Mouse (Mus musculus) stomach, embryonic 15.5 days (tissue): Measurements from ENCODE around the gene Kif28. TPM values are rescaled to one million over a fixed set of nuclear protein-coding genes. Genes with fewer than 3 reads are reported as not detected.

ENCODE experiments used
- ATAC-seq: fragments of 200-750 bp; cut with Nextera tagmentation; 2 replicates; pipeline ENCODE4 v1.8.0; 2017; ENCODE audit warnings: low read depth, moderate number of reproducible peaks, moderate TSS enrichment; ENCODE audit not compliant: insufficient read depth, low FRiP score
- H3K27ac ChIP-seq: fragments of 300-500 bp; sonication (generic); 2 replicates; pipeline ENCODE4 v1.5.1; 2015; ENCODE audit warnings: mild to moderate bottlenecking, inconsistent platforms
- H3K27me3 ChIP-seq: fragments of 300-500 bp; sonication (generic); replicated peaks from 2 replicates; pipeline ENCODE4 v1.6.1; 2015; ENCODE audit warnings: inconsistent platforms
- H3K36me3 ChIP-seq: fragments of 300-500 bp; sonication (generic); 2 replicates; pipeline ENCODE4 v1.6.1; 2015; ENCODE audit warnings: inconsistent platforms
- H3K4me1 ChIP-seq: fragments of 300-500 bp; sonication (generic); 2 replicates; pipeline ENCODE4 v1.6.1; 2015; ENCODE audit warnings: inconsistent platforms
- H3K4me2 ChIP-seq: fragments of 300-500 bp; sonication (generic); 2 replicates; pipeline ENCODE4 v1.6.1; 2015; ENCODE audit warnings: mild to moderate bottlenecking, inconsistent platforms
- H3K4me3 ChIP-seq: fragments of 300-500 bp; sonication (generic); replicated peaks from 2 replicates; pipeline ENCODE4 v1.5.1; 2015; ENCODE audit warnings: inconsistent platforms
- H3K9ac ChIP-seq: fragments of 300-500 bp; sonication (generic); 2 replicates; pipeline ENCODE4 v1.6.1; 2015; ENCODE audit warnings: inconsistent platforms
- H3K9me3 ChIP-seq: fragments of 300-500 bp; sonication (generic); 2 replicates; pipeline ENCODE4 v1.6.1; 2016; ENCODE audit warnings: inconsistent platforms
- WGBS: fragments of 180-500 bp; shearing (Covaris S2); methylation state at CpG from one replicate; pipeline ENCODE4 v1.1.7; 2015; 5-methylcytosine and 5-hydroxymethylcytosine counted together
- polyA plus RNA-seq: library from polyadenylated mRNA; unstranded; fragments of >200 nt; fragmentation: Nextera tagmentation; extraction: Ambion mirVana; gene quantifications from 2 replicates; pipeline ENCODE4 v1.2.1, GENCODE M21; 2015

The Kif28 gene
- polyA plus RNA-seq, result 0.05 TPM in 1 of 2 replicates, not detected in the other

DNA sequence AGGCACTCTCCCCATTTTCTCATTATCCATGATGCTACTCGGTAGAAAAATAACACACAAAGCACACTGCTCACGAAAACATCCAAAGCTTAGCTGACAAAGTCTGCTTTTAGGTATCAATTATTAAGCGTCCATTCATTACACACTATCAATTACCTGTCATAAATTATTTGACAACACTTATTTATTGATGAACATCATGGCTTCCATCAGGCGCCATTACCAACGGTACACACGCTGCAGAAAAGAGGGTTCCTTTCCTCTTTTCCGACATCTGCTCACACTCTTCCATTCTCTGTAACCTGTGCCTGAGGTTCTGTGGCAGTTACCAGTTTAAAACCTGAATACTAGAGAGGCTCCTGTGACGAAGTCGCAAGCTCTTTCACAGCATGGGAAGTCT is at the start of gene Kif28:
Kif28 (minus strand) TSS at position 101 of the 400 bp plus-strand sequence.
- 92% methylated on average over 9 of the region's 9 CpGs for WGBS
- H3K4me1 ChIP-seq, result no peaks in the 10 kb centered on the region
- no peaks in the 10 kb centered on the region for H3K9me3 ChIP-seq
- H3K27ac ChIP-seq, result no peak within 1 kb of the TSS
- no peak within 1 kb of the TSS for H3K9ac ChIP-seq
- H3K27me3 ChIP-seq, result no peaks in the 10 kb centered on the region
- H3K36me3 ChIP-seq, result peaks cover 17% of the 10 kb centered on the region
- no peak within 1 kb of the TSS for H3K4me3 ChIP-seq
- H3K4me2 ChIP-seq, result no peak within 1 kb of the TSS
- no peak for ATAC-seq

DNA sequence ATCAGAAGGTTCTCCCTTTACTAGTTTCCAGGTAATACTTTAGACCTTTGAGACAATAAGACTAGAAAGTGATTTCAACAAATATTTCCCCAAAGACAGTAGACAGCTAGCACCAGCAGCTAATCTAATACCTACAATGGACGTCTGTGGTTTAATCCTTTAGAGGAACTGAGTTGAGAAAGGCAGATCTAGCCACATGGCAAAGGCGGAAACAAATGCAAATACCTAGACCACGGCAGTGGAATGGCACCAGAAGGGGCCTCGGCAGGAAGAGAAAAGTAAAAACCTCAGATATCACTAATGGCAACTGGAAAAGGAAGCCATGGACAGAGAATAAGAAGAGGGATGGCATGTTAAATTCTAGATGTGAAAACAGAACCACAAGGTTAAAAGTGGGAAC is 42.2 kb upstream of the Kif28 start:
- Histone ChIP-seq H3K9ac (no peak overlapping the region), H3K4me1 (no peaks in the 10 kb centered on the region), H3K4me2 (no peak overlapping the region), H3K9me3 (no peaks in the 10 kb centered on the region), H3K27me3 (no peaks in the 10 kb centered on the region), H3K27ac (no peak overlapping the region), H3K36me3 (peaks cover 30% of the 10 kb centered on the region), H3K4me3 (no peak overlapping the region)
- WGBS, result 68% methylated on average over 4 of the region's 4 CpGs
- ATAC-seq, result no peak

DNA sequence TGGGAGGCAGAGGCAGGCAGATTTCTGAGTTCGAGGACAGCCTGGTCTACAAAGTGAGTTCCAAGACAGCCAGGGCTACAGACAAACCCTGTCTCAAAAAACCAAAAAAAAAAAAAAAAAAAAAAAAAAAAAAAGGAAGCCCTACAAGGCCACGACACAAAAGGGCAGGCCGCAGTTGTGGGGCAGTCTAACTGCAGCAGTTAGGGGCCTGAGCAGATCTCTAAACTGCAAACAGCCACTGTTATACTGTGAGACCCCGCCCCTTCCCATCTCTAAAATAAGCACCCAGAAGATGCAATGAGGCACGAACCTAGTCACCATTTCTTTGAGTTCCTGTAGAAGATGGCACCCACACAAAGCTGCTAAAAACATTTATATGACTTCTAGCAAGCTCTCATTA is 40.4 kb upstream of the Kif28 start:
- H3K9ac ChIP-seq, result no peak overlapping the region
- no peak overlapping the region for H3K27ac ChIP-seq
- no peak overlapping the region for H3K4me2 ChIP-seq
- no peaks in the 10 kb centered on the region for H3K9me3 ChIP-seq
- no peak for ATAC-seq
- peaks cover 33% of the 10 kb centered on the region for H3K36me3 ChIP-seq
- WGBS, result 85% methylated on average over 5 of the region's 5 CpGs
- H3K27me3 ChIP-seq, result no peaks in the 10 kb centered on the region
- H3K4me3 ChIP-seq, result no peak overlapping the region
- H3K4me1 ChIP-seq, result no peaks in the 10 kb centered on the region

DNA sequence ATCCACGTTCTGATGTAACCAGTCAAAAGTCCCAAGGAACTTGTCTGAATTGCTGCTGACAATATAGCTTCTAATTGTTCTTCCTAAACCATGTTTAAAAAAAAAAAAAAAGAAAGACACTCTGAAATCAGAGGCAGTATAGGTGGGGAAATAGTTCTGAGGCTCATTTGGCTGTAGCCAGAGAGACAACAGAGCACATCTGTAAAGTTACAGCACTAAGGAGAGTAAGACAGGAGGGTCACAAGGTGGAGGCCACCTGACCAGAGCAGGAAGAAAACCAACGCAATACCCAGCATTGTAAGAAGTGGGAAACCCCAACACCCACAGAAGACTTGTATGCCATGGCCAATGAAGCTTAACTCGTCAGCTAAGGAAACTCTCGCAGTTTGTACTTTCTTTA is 39.0 kb upstream of the Kif28 start:
- WGBS, result 88% methylated on average over 4 of the region's 4 CpGs
- H3K36me3 ChIP-seq, result peaks cover 35% of the 10 kb centered on the region
- no peak for ATAC-seq
- H3K9me3 ChIP-seq, result no peaks in the 10 kb centered on the region
- H3K27me3 ChIP-seq, result no peaks in the 10 kb centered on the region
- no peak overlapping the region for H3K4me2 ChIP-seq
- no peak overlapping the region for H3K4me3 ChIP-seq
- no peak overlapping the region for H3K27ac ChIP-seq
- H3K9ac ChIP-seq, result no peak overlapping the region
- H3K4me1 ChIP-seq, result no peaks in the 10 kb centered on the region

DNA sequence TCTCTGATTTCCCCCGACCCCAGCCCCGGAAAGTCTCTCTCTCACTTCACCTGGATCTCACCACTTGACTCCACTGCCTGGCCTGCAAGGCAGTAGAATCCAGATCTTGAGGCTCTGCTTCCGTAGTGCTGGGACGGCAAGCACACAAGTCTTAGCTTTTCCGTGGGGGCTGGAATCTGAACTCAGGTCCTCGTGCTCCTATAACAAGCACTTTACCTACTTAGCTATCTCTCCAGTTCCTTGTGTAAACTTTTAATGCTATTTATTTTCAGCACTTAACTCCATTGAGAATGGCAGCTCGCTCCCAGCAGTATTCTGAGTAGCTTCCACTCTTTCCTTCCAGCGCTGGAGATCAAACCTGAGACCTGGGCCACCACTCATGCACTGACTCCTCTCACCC is 31.8 kb upstream of the Kif28 start:
- H3K27me3 ChIP-seq, result no peaks in the 10 kb centered on the region
- H3K9ac ChIP-seq, result no peak overlapping the region
- peaks cover 41% of the 10 kb centered on the region for H3K36me3 ChIP-seq
- no peaks in the 10 kb centered on the region for H3K9me3 ChIP-seq
- H3K4me2 ChIP-seq, result no peak overlapping the region
- no peaks in the 10 kb centered on the region for H3K4me1 ChIP-seq
- WGBS, result 85% methylated on average over 8 of the region's 8 CpGs
- no peak for ATAC-seq
- no peak overlapping the region for H3K27ac ChIP-seq
- no peak overlapping the region for H3K4me3 ChIP-seq

DNA sequence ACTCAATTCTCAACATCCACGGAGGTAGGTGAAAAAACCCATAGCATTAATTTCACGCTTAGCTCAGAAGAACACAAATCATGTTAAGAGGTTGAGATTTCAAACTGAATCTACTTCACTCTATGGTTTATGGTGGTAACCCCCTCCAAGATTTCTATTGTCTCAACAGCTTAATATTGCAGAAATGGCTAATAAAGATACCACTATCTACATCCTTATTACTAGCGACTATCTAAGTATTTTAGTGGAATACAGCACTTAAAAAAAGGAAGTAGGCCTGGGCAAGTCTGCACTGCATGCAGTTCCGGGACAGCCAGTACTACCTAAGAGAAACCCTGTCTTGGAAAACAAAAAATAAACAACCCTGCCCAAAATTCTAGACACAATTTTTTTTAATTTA is 15.5 kb upstream of the Kif28 start:
- H3K9ac ChIP-seq, result no peak overlapping the region
- no peaks in the 10 kb centered on the region for H3K27me3 ChIP-seq
- no peak overlapping the region for H3K27ac ChIP-seq
- no peak overlapping the region for H3K4me2 ChIP-seq
- no peak for ATAC-seq
- H3K4me3 ChIP-seq, result no peak overlapping the region
- H3K4me1 ChIP-seq, result no peaks in the 10 kb centered on the region
- no peaks in the 10 kb centered on the region for H3K9me3 ChIP-seq
- 93% methylated on average over 4 of the region's 4 CpGs for WGBS
- H3K36me3 ChIP-seq, result peaks cover 38% of the 10 kb centered on the region

DNA sequence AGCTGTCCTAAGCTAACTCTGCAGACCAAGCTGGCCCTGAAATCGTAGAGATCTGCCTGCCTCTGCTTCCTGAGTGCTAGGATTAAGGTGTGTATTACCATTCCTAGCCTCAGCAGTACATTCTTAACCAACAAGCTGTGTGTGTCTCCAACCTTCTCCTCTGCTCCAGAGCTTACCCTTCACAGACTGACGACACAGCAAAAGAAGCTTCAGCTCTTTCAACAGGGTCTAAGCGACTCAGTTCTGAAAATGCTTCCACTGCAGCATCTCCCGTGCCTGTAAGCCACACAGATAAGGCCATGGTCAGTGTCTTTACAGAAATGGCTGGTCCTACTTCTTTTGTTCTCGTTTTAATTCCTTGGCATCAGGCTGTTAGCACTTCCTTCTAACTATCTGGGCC is 15.0 kb upstream of the Kif28 start:
- no peaks in the 10 kb centered on the region for H3K9me3 ChIP-seq
- no peaks in the 10 kb centered on the region for H3K27me3 ChIP-seq
- no peak overlapping the region for H3K4me2 ChIP-seq
- H3K4me1 ChIP-seq, result no peaks in the 10 kb centered on the region
- H3K27ac ChIP-seq, result no peak overlapping the region
- peaks cover 37% of the 10 kb centered on the region for H3K36me3 ChIP-seq
- no peak for ATAC-seq
- WGBS, result 92% methylated on average over 5 of the region's 5 CpGs
- no peak overlapping the region for H3K4me3 ChIP-seq
- H3K9ac ChIP-seq, result no peak overlapping the region

DNA sequence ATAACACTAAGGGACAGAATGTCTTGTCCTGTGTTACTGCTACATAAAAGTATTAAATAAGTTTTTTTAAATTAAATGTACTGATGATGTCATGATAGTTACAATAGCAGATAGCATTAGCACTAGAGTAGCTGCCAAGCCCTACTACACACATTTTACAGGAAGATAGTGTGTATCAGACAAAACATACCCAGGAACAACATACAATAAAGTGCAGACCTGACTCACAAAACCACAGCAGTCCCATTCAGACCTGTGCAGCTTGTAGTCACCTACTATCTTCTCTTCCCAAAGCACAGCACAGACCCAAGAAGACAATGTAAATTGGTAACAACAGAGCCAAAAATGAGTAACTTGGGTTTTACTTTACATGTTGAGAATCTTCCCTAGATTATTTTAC is 11.4 kb upstream of the Kif28 start:
- peaks cover 43% of the 10 kb centered on the region for H3K36me3 ChIP-seq
- no peak for ATAC-seq

DNA sequence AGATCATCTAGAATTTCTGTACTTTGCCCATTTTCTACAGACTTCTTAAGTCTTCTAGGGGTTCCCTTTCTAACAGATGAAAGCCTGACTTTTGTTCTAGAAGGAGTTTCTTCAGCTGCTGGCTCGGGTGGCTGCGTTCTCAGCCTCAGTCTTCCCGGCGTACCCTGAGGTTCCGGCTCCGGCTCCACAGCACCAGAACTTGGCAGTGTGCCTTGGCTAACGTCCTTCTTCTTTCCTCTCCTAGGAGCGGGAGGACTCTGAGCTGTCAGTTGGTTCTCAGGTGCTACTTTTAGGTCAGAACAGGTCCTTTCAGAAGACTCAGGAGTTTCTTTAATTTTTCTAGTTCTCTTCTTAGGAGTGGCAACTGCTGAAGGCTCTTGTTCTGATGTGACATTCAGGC is 7.9 kb upstream of the Kif28 start:
- Histone ChIP-seq H3K36me3 (peaks cover 27% of the 10 kb centered on the region), H3K4me1 (no peaks in the 10 kb centered on the region), H3K4me3 (no peak overlapping the region), H3K4me2 (no peak overlapping the region), H3K9ac (no peak overlapping the region), H3K27me3 (no peaks in the 10 kb centered on the region), H3K9me3 (no peaks in the 10 kb centered on the region), H3K27ac (no peak overlapping the region)
- ATAC-seq, result no peak
- WGBS, result 91% methylated on average over 8 of the region's 8 CpGs

More for the DNA sequence above, 11.4 kb upstream of the Kif28 start:
- no peaks in the 10 kb centered on the region for H3K4me1 ChIP-seq
- no peak overlapping the region for H3K4me3 ChIP-seq
- H3K9me3 ChIP-seq, result no peaks in the 10 kb centered on the region
- H3K27me3 ChIP-seq, result no peaks in the 10 kb centered on the region
- H3K9ac ChIP-seq, result no peak overlapping the region
- H3K4me2 ChIP-seq, result no peak overlapping the region
- H3K27ac ChIP-seq, result no peak overlapping the region

DNA sequence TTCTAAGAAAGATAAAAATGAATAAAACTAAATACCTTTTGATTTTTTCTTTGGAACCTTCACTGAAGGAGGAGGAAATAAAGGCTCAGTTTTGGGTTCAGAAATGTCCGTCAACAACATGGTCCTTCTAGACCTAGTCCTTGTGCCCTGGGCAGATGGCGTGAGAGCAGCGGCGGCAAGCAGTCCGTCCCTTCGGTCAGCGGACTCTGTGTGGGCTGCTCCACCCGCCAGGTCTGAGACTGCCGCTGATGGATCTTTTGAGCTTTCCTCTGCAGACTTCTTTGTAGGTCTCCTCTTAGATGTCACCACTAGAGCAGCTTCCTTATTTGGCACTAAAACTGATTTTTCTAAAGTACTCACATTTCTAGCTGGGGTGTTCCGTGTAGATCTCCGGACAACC is 7.2 kb upstream of the Kif28 start:
- Histone ChIP-seq H3K4me1 (no peaks in the 10 kb centered on the region), H3K27me3 (no peaks in the 10 kb centered on the region), H3K4me2 (no peak overlapping the region), H3K9ac (no peak overlapping the region), H3K36me3 (peaks cover 28% of the 10 kb centered on the region), H3K4me3 (no peak overlapping the region), H3K27ac (no peak overlapping the region), H3K9me3 (no peaks in the 10 kb centered on the region)
- WGBS, result 95% methylated on average over 11 of the region's 11 CpGs
- no peak for ATAC-seq

DNA sequence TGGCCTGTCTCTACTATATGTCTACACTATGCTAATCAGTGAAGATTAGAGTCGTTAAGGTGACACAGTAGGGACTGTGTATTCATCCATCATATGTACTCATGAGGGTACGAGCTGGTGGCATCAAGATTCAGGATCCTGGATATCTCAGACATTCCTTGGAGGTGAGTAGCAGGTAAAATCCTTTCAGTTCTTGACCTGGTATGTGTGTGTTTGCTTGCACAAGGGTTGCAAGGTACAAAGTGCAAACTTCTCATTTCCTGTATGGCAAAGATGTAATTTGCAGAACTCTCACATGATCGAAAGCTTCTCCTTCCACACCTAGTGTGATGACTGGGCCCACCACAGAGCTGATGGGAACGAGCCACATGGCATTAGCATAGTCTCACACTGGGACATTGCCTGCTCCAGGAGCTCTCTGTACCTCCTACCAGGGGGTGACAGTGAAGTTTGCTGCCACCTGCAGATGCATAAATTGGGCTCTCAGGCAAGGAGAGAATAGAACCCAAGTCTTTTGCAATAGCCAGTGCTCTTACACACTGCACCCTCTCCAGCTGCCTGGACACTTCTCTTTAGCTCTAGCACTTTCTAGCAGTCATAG is 1.4 kb downstream of the Kif28 start:
- ATAC-seq, result no peak
- Histone ChIP-seq H3K9me3 (no peaks in the 10 kb centered on the region), H3K4me1 (no peaks in the 10 kb centered on the region), H3K36me3 (peaks cover 17% of the 10 kb centered on the region; the same call in 1 of the 2 replicates), H3K4me2 (no peak overlapping the region), H3K27me3 (no peaks in the 10 kb centered on the region), H3K9ac (no peak overlapping the region), H3K27ac (no peak overlapping the region), H3K4me3 (no peak overlapping the region)
- WGBS, result 66% methylated on average over 4 of the region's 4 CpGs

DNA sequence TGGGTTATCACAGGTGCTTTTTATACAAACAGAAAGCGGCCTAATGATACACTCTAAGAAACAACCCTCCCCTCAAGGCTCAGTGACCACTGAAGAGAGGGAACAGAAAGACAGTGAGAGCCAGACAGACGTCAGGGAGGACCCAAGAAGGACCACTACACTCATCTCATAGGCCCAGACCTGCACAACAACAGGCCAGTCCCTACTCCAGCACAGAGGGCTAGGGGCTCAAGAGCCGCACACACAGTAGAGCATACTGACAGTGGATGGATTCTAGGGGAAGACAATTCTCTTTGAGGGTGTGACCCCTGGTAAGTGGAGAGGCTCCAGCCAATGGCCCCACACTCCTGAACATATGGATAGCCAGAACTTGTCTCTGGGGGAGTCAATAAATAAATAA is 8.6 kb downstream of the Kif28 start:
- Histone ChIP-seq H3K9ac (no peak overlapping the region), H3K4me1 (no peaks in the 10 kb centered on the region), H3K36me3 (no peaks in the 10 kb centered on the region), H3K27me3 (no peaks in the 10 kb centered on the region), H3K27ac (no peak overlapping the region), H3K9me3 (no peaks in the 10 kb centered on the region), H3K4me2 (no peak overlapping the region), H3K4me3 (no peak overlapping the region)
- 80% methylated on average over 3 of the region's 3 CpGs for WGBS
- no peak for ATAC-seq
